Mouse (Mus musculus) MEL (cell line): ENCODE data around the gene Lrba.

Experiments used
- CTCF ChIP-seq, 3 experiments: IDR thresholded peaks in 2 of 3; conservative IDR thresholded peaks in 1 of 3; 2 replicates each; pipeline ENCODE4 v1.5.1; 2011 to 2012; ENCODE audit warnings: low read length in 3 of 3, low read depth in 2 of 3, mild to moderate bottlenecking in 2 of 3, improper control_type of control experiment in 1 of 3, inconsistent platforms in 1 of 3, mixed read lengths in 1 of 3, moderate library complexity in 1 of 3; ENCODE audit not compliant: control insufficient read depth in 1 of 3, insufficient read depth in 1 of 3, poor library complexity in 1 of 3, severe bottlenecking in 1 of 3
- EP300 ChIP-seq, 2 experiments: IDR thresholded peaks; 2 replicates each; pipeline ENCODE4 v1.6.1; 2011; ENCODE audit warnings: improper control_type of control experiment in 2 of 2, low read length in 2 of 2, low read depth in 1 of 2, mild to moderate bottlenecking in 1 of 2
- KAT2A ChIP-seq: conservative IDR thresholded peaks from 2 replicates; pipeline ENCODE4 v1.6.1; 2012; ENCODE audit warnings: low read depth, low read length, improper control_type of control experiment, inconsistent platforms
- NRF1 ChIP-seq: IDR thresholded peaks from 2 replicates; pipeline ENCODE4 v1.6.1; 2014; ENCODE audit warnings: low read depth, mild to moderate bottlenecking, inconsistent platforms, low read length, improper control_type of control experiment, moderate library complexity; ENCODE audit not compliant: poor library complexity, insufficient read depth, severe bottlenecking
- POLR2A ChIP-seq, 2 experiments: IDR thresholded peaks; 2 replicates each; pipeline ENCODE4 v1.6.1; 2011 to 2012; ENCODE audit warnings: low read length in 2 of 2, mild to moderate bottlenecking in 2 of 2, control low read depth in 1 of 2, improper control_type of control experiment in 1 of 2, low read depth in 1 of 2, moderate library complexity in 1 of 2; ENCODE audit not compliant: control insufficient read depth in 1 of 2, insufficient read depth in 1 of 2, poor library complexity in 1 of 2
- RAD21 ChIP-seq: IDR thresholded peaks from 2 replicates; pipeline ENCODE4 v1.6.1; 2011; ENCODE audit warnings: mild to moderate bottlenecking, low read depth, low read length, improper control_type of control experiment
- ZC3H11A ChIP-seq: IDR thresholded peaks from 2 replicates; pipeline ENCODE4 v1.6.1; 2012; ENCODE audit warnings: low read depth, mild to moderate bottlenecking, inconsistent platforms, low read length, improper control_type of control experiment
- ZKSCAN1 ChIP-seq: IDR thresholded peaks from 2 replicates; pipeline ENCODE4 v1.6.1; 2012; ENCODE audit warnings: low read depth, mild to moderate bottlenecking, inconsistent platforms, low read length, improper control_type of control experiment, moderate library complexity

GRCm38 (mm10) chr3:86179714-86180113 is 44.8 kb upstream of the Lrba start:
- TF ChIP-seq CTCF (IDR thresholded peaks at IDR 0.05 in 2 of 3, conservative IDR thresholded peaks at IDR 0.05 in 1 of 3; ENCODE audit: control insufficient read depth in 1 of 3, insufficient read depth in 1 of 3, low read depth in 2 of 3, low read length in 3 of 3, poor library complexity in 1 of 3, severe bottlenecking in 1 of 3) (no peak), EP300 (IDR thresholded peaks at IDR 0.05; ENCODE audit: low read depth in 1 of 2, low read length in 2 of 2) (no peak), POLR2A (IDR thresholded peaks at IDR 0.05; ENCODE audit: control insufficient read depth in 1 of 2, insufficient read depth in 1 of 2, low read depth in 1 of 2, low read length in 2 of 2, poor library complexity in 1 of 2) (no peak), RAD21 (no peak), NRF1 (no peak), KAT2A (no peak), ZKSCAN1 (no peak), ZC3H11A (no peak)
